Mouse (Mus musculus): ENCODE results near the gene Ankrd28.
"Not testable (repeated sequence)": the region's sequence is repeated elsewhere in the genome, so short reads cannot be mapped to it uniquely, and the experiment has no call there.

Ankrd28 gene

DNA sequence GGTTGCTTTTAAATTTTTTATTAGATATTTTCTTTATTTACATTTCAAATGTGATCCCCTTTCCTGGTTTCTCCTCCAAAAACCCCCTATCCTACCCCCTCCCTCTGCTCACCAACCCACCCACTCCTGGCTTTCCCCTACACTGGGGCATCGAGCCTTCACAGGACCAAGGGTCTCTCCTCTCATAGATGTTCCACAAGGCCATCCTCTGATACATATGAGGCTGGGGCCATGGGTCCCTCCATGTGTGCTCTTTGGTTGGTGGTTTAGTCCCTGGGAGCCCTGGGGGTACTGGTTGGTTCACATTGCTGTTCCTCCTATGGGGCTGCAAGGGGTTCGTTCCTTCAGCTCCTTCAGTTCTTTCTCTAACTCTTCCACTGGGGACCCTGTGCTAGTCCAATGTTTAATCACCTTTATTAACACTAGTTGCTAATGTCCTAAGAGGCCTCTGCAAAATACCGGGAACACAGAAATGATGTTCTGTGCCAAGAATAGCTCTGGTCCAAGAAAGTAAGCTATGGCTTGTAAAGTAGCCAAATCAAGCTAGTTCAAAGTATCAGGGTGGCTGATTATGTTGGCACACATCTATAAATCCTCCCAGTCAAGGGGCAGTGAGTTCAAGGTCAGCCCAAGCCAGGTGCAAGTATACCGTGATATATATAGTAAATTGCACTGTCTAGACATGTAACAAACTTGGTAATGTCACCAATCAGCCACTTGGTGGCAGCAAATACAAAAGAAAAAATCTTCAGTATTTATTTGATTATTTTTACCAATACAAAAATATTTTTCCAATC is 36.3 kb downstream of the Ankrd28 start:
- DNase-seq (ENCODE audit: low spot score in 2 of 2): no peak

DNA sequence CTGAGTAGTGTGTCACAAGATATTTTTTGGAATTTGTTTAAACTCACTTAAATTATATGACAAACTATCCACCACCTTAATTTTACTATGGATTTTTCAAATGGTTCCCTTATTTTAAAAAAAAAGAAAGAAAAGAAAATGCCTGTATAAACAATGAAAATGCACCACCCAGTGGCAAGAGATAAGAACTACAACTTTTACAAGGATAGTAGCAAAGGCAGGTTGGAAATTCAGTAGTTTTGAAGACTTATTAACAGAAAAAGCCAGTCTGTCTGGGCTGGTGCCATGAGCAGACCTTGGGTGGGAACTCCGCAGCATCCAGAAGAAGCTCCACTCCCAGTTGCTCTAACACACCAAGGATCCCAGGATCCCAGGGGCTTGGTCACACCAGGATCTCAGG is 39.7 kb downstream of the Ankrd28 start:
- peak in 1 of 2 experiments; percentile 5 for DNase-seq (ENCODE audit: low spot score in 2 of 2)

GRCm38 (mm10) chr14:31786906-31787305 is 43.5 kb downstream of the Ankrd28 start:
- DNase-seq (ENCODE audit: low spot score in 2 of 2): no peak

DNA sequence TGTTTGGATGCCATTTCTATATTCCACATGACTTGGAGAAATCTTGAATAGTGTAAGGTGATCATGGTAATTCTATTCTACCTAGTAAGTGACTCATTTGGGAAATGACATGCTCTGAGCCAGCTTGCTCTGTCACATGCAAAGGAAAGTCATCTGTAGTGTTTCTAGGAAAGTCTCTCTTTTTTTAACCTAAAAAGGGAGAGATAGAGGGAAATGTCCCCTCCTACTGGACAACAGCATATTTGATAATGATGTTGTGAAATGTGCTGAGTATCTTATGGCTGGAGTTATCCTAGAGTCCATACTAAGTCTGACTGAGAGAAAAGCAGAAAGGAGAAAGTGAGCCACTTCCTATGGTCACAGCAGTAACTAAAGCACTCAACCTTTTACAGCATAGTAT is 44.8 kb downstream of the Ankrd28 start:
- no peak for DNase-seq (ENCODE audit: low spot score in 2 of 2)

- DNase-seq (ENCODE audit: low spot score in 2 of 2): no peak
Observed at GRCm38 (mm10) chr14:31784975-31785374, 45.5 kb downstream of the Ankrd28 start.

- DNase-seq (ENCODE audit: low spot score in 2 of 2): peak in 1 of 2 experiments; percentile 9
Observed at GRCm38 (mm10) chr14:31781309-31782049, 49.0 kb downstream of the Ankrd28 start.

GRCm38 (mm10) chr14:31780412-31781233 is 49.8 kb downstream of the Ankrd28 start:
- no peak for DNase-seq (ENCODE audit: low spot score in 2 of 2)

DNA sequence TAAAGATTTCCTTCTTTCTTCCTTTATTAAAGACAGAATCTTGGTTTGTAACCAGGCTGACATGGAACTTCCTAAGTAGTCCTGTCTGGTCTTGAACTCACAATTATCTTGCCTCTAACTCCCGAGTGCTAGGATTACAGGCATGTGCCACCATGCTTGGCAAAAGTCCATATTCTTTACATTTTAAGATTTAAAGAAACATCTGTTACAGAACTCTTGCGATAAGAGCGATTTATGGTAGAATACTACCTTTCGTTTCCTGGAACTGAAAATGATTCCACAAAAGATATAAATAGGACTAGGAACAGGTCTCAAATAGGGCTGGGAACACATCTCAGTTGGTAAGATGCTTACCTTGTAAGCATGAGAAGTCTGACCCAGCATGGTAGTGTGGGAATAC is 56.9 kb downstream of the Ankrd28 start:
- DNase-seq (ENCODE audit: low spot score in 2 of 2): no peak

- no peak for DNase-seq (ENCODE audit: low spot score in 2 of 2)
Observed at GRCm38 (mm10) chr14:31772251-31772650, 58.2 kb downstream of the Ankrd28 start.

- DNase-seq (ENCODE audit: low spot score in 2 of 2): no peak
Observed at GRCm38 (mm10) chr14:31768531-31768930, 61.9 kb downstream of the Ankrd28 start.

- DNase-seq (ENCODE audit: low spot score in 2 of 2): no peak
Observed at GRCm38 (mm10) chr14:31764083-31764482, 66.4 kb downstream of the Ankrd28 start.

DNA sequence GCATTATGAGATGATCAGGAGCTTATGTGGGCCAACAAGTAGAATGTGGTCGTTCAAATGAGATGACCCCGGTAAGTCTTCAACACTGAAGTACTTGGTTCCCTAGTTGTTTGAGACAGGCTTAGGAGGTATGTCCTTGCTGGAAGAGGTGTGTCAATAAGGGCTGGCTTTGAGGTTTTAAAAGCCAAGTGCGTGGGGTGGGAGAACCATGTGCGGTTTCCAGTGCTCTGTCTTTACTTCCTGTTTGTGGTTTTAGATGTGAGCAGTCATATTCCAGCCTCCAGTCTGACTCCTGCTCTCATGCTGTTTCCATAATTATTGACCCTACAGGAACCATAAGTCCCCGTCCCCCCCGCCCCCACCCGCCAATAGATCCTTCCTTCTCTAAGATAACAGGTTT is 68.7 kb downstream of the Ankrd28 start:
- DNase-seq (ENCODE audit: low spot score in 2 of 2): no peak

DNA sequence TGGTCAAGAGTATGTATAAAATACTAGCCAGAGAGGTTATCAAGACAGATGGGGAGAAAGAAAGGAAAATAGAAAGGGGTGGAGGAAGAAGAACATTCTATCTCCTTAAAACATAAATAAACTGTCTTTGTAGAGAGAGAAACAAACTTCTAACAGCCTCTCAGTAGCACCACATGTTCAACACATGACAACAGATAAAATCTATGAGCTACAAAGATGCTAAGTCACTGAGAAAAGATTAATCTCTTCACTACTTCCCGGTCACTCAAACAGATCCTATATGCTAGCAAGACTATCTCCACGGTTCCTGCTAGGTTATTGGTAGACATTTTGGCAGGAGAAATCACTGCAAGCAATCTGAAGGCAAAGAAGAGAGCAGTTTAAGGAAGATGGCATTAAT is 71.3 kb downstream of the Ankrd28 start:
- no peak for DNase-seq (ENCODE audit: low spot score in 2 of 2)

- not testable (repeated sequence) for DNase-seq (ENCODE audit: low spot score in 2 of 2)
Observed at GRCm38 (mm10) chr14:31758410-31758809, 72.0 kb downstream of the Ankrd28 start.

- DNase-seq (ENCODE audit: low spot score in 2 of 2): no peak
Observed at GRCm38 (mm10) chr14:31748239-31748873, 82.1 kb downstream of the Ankrd28 start.

DNA sequence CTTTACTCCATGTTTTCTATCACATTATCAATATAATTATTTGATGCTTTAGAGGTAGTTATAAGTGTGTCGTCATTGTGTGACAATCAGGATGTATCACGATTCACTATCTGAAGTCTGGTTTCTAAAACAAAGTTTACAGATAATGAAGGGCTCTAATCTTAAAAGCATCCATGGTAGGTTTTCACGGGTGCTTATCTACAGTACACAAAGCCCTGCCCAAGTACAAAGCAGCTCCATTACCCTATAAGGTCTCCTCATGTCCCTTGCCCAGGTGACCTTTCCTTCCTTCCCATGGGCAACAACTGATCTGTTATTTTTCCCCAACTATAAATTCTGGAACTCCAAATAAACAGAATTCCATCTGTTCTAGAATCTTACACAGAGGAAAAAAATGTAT is 87.9 kb downstream of the Ankrd28 start:
- DNase-seq (ENCODE audit: low spot score in 2 of 2): no peak

DNA sequence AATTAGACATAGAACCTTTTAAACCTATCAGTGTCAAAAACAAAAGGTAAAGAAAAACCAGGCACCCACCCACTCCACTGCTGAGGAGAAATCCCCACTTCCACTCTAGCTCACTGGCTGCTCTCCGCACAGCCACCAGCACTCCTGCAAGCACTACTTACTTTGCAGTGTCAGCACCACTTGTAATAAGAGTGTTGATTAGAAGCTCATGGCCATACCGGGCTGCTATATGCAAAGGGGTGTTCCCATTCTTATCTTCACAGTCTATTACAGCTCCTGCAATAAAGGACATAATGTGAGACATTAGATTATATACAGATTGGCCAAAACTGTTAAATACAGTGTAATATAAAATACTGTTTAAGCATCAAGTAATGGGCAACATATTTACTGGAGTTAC is 95.6 kb downstream of the Ankrd28 start:
- no peak for DNase-seq (ENCODE audit: low spot score in 2 of 2)

GRCm38 (mm10) chr14:31727522-31727921 is 102.9 kb downstream of the Ankrd28 start:
- no peak for DNase-seq (ENCODE audit: low spot score in 2 of 2)

DNA sequence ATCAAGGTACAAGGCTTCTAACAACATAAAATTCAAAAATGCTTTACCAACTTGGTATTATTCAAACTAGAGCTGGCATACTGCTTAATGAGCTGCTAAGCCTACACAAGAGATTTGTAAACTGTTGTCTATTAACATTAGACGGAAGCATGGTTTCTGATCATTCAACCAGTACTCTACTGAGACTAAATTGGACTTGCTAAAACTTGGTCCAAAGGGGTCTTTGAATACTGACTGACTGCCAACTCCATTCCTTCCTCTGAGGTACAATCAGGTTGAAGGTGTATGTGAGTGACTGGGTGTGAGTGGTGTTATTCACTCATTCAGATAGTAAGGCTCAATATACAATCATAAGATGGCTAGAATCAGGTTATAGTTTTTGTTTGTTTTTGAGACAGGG is 107.7 kb downstream of the Ankrd28 start:
- DNase-seq (ENCODE audit: low spot score in 2 of 2): no peak

GRCm38 (mm10) chr14:31721256-31721655 is 109.2 kb downstream of the Ankrd28 start:
- no peak for DNase-seq (ENCODE audit: low spot score in 2 of 2)

- no peak for DNase-seq (ENCODE audit: low spot score in 2 of 2)
Observed at GRCm38 (mm10) chr14:31718332-31718731, 112.1 kb downstream of the Ankrd28 start.

- no peak for DNase-seq (ENCODE audit: low spot score in 2 of 2)
Observed at GRCm38 (mm10) chr14:31717360-31717759, 113.1 kb downstream of the Ankrd28 start.

Measured in spleen, postnatal 14 days (tissue).